Mouse (Mus musculus) embryonic stem cell, embryonic (primary cell): ENCODE data around the gene Nsd1.

Source experiments
- CTCF ChIA-PET, 4 experiments: fragments of 300-600 bp in 2 of 4; fragments of 350-600 bp in 2 of 4; sonication (Branson Sonifier 250); formaldehyde crosslinking; loops; one replicate each; lab custom pipeline; 2022; ENCODE audit warnings: inconsistent platforms in 2 of 4; lab: Charles Lee
- POLR2A ChIA-PET, 4 experiments: fragments of 300-600 bp in 2 of 4; fragments of 350-600 bp in 2 of 4; sonication (Branson Sonifier 250); formaldehyde crosslinking; loops; one replicate each; lab custom pipeline; 2022; ENCODE audit warnings: antibody characterized with exemption in 4 of 4, inconsistent platforms in 1 of 4; lab: Charles Lee

Nsd1 gene

GRCm38 (mm10) chr13:55209649-55210192, at the start of gene Nsd1:
Gene Nsd1 (plus strand): TSS chr13:55209782.
- CTCF ChIA-PET = interaction anchor here in 2 of 4 experiments (0.8 to 2.2 kb wide), 4 partner anchors 13 to 27 kb away, joined by 3 to 12 read pairs (median 6); no protein-coding TSS in a partner anchor
- POLR2A ChIA-PET = interaction anchor here (0.8 to 13.5 kb wide), 26 partner anchors 9 to 129 kb away, joined by 3 to 261 read pairs (median 12); no protein-coding TSS in a partner anchor

- CTCF ChIA-PET = no interaction called here
Observed at GRCm38 (mm10) chr13:55162365-55162764, 47.2 kb upstream of the Nsd1 start.

GRCm38 (mm10) chr13:55163553-55163952, 46.0 kb upstream of the Nsd1 start:
- ChIA-PET CTCF (interaction anchor here in 1 of 4 experiments (0.6 kb wide), 1 partner anchor 15 kb away, joined by 3 read pairs; no protein-coding TSS in a partner anchor), POLR2A (interaction anchor here in 1 of 4 experiments (0.7 kb wide), 1 partner anchor 57 kb away, joined by 6 read pairs; no protein-coding TSS in a partner anchor)

More at GRCm38 (mm10) chr13:55162365-55162764, 47.2 kb upstream of the Nsd1 start:
- POLR2A ChIA-PET = interaction anchor here in 3 of 4 experiments (0.6 to 1.0 kb wide), 4 partner anchors 16 to 373 kb away, joined by 3 read pairs; no protein-coding TSS in a partner anchor

GRCm38 (mm10) chr13:55165831-55166339, 43.7 kb upstream of the Nsd1 start:
- POLR2A ChIA-PET = interaction anchor here in 2 of 4 experiments (0.6 to 2.9 kb wide), 6 partner anchors 13 to 528 kb away, joined by 3 to 14 read pairs (median 4); partner anchors contain the start of gene Fgfr4 (in 2 of the 2)
- CTCF ChIA-PET = interaction anchor here in 1 of 4 experiments (0.5 kb wide), 1 partner anchor 335 kb away, joined by 9 read pairs; no protein-coding TSS in a partner anchor

GRCm38 (mm10) chr13:55166806-55167725, 42.5 kb upstream of the Nsd1 start:
- CTCF ChIA-PET = interaction anchor here in 3 of 4 experiments (0.5 to 1.5 kb wide), 6 partner anchors 11 to 1310 kb away, joined by 3 to 11 read pairs (median 3); no protein-coding TSS in a partner anchor
- POLR2A ChIA-PET = interaction anchor here (0.5 to 2.9 kb wide), 42 partner anchors 7 to 526 kb away, joined by 3 to 14 read pairs (median 4); partner anchors contain the start of genes Fgfr4 (in 2 of the 4), Zfp346 (in 2 of the 4), Mxd3 (in 1 of the 4) and Tspan17 (in 1 of the 4)

- ChIA-PET CTCF (interaction anchor here in 2 of 4 experiments (0.7 to 1.5 kb wide), 4 partner anchors 13 to 1310 kb away, joined by 3 to 5 read pairs (median 3); no protein-coding TSS in a partner anchor), POLR2A (interaction anchor here (0.5 to 2.9 kb wide), 40 partner anchors 8 to 461 kb away, joined by 3 to 14 read pairs (median 4); partner anchors contain the start of genes Zfp346 (in 2 of the 4), Fgfr4 (in 1 of the 4), Mxd3 (in 1 of the 4) and Tspan17 (in 1 of the 4))
Observed at GRCm38 (mm10) chr13:55167798-55168197, 41.8 kb upstream of the Nsd1 start.

- ChIA-PET POLR2A (interaction anchor here in 3 of 4 experiments (0.6 to 2.9 kb wide), 30 partner anchors 9 to 489 kb away, joined by 3 to 14 read pairs (median 4); partner anchors contain the start of genes Fgfr4 (in 1 of the 3), Mxd3 (in 1 of the 3), Tspan17 (in 1 of the 3) and Uimc1 (in 1 of the 3)), CTCF (interaction anchor here in 3 of 4 experiments (0.6 to 1.5 kb wide), 3 partner anchors 13 to 370 kb away, joined by 3 to 5 read pairs (median 3); no protein-coding TSS in a partner anchor)
Observed at GRCm38 (mm10) chr13:55168255-55168654, 41.3 kb upstream of the Nsd1 start.

GRCm38 (mm10) chr13:55168958-55169369, 40.6 kb upstream of the Nsd1 start:
- ChIA-PET POLR2A (interaction anchor here in 3 of 4 experiments (0.6 to 2.5 kb wide), 24 partner anchors 9 to 489 kb away, joined by 3 to 12 read pairs (median 4); partner anchors contain the start of genes Fgfr4 (in 2 of the 3), Zfp346 (in 2 of the 3), Tspan17 (in 1 of the 3) and Uimc1 (in 1 of the 3)), CTCF (interaction anchor here in 3 of 4 experiments (0.6 to 1.5 kb wide), 7 partner anchors 9 to 371 kb away, joined by 3 to 7 read pairs (median 3); no protein-coding TSS in a partner anchor)

GRCm38 (mm10) chr13:55171517-55172335, 37.9 kb upstream of the Nsd1 start:
- ChIA-PET CTCF (interaction anchor here (0.5 to 2.2 kb wide), 14 partner anchors 8 to 374 kb away, joined by 3 to 8 read pairs (median 3); no protein-coding TSS in a partner anchor), POLR2A (interaction anchor here in 3 of 4 experiments (0.6 to 3.2 kb wide), 35 partner anchors 8 to 379 kb away, joined by 3 to 18 read pairs (median 3); partner anchors contain the start of genes Zfp346 (in 2 of the 3), Fgfr4 (in 1 of the 3) and Nsd1 (in 1 of the 3))

- ChIA-PET POLR2A (interaction anchor here in 3 of 4 experiments (0.8 to 3.2 kb wide), 25 partner anchors 9 to 378 kb away, joined by 3 to 18 read pairs (median 4); partner anchors contain the start of genes Nsd1 (in 1 of the 3) and Zfp346 (in 1 of the 3)), CTCF (interaction anchor here in 3 of 4 experiments (0.6 to 1.3 kb wide), 5 partner anchors 17 to 374 kb away, joined by 3 to 8 read pairs (median 4); no protein-coding TSS in a partner anchor)
Observed at GRCm38 (mm10) chr13:55172336-55172770, 37.2 kb upstream of the Nsd1 start.

- POLR2A ChIA-PET = interaction anchor here in 2 of 4 experiments (1.1 to 1.4 kb wide), 2 partner anchors 15 to 69 kb away, joined by 4 read pairs; partner anchors contain the start of gene Zfp346 (in 1 of the 2)
- CTCF ChIA-PET = interaction anchor here in 2 of 4 experiments (0.6 to 1.3 kb wide), 3 partner anchors 17 to 457 kb away, joined by 3 to 4 read pairs (median 4); no protein-coding TSS in a partner anchor
Observed at GRCm38 (mm10) chr13:55174347-55174746, 35.2 kb upstream of the Nsd1 start.

GRCm38 (mm10) chr13:55176265-55176664, 33.3 kb upstream of the Nsd1 start:
- CTCF ChIA-PET = interaction anchor here in 2 of 4 experiments (0.7 to 1.0 kb wide), 2 partner anchors 17 to 242 kb away, joined by 3 to 5 read pairs; no protein-coding TSS in a partner anchor
- POLR2A ChIA-PET = interaction anchor here in 1 of 4 experiments (0.7 to 2.4 kb wide), 3 partner anchors 14 to 35 kb away, joined by 3 to 21 read pairs (median 3); no protein-coding TSS in a partner anchor

GRCm38 (mm10) chr13:55177903-55178496, 31.6 kb upstream of the Nsd1 start:
- ChIA-PET POLR2A (interaction anchor here in 3 of 4 experiments (0.5 to 2.4 kb wide), 29 partner anchors 9 to 388 kb away, joined by 3 to 21 read pairs (median 4); partner anchors contain the start of genes Gm17617 (in 1 of the 3) and Uimc1 (in 1 of the 3)), CTCF (interaction anchor here (0.5 to 1.3 kb wide), 21 partner anchors 9 to 484 kb away, joined by 3 to 12 read pairs (median 3); partner anchors contain the start of genes Fgfr4 (in 1 of the 4), Rnf44 (in 1 of the 4) and Tspan17 (in 1 of the 4))

- CTCF ChIA-PET = interaction anchor here (0.6 to 1.3 kb wide), 18 partner anchors 9 to 485 kb away, joined by 3 to 12 read pairs (median 3); partner anchors contain the start of genes Fgfr4 (in 1 of the 4), Rnf44 (in 1 of the 4) and Tspan17 (in 1 of the 4)
- POLR2A ChIA-PET = interaction anchor here in 3 of 4 experiments (0.6 to 2.4 kb wide), 24 partner anchors 10 to 389 kb away, joined by 3 to 21 read pairs (median 4); partner anchors contain the start of genes Gm17617 (in 1 of the 3) and Uimc1 (in 1 of the 3)
Observed at GRCm38 (mm10) chr13:55178556-55178955, 31.0 kb upstream of the Nsd1 start.
